Mouse (Mus musculus): ENCODE data around the gene Gm21119.
"Not testable (repeated sequence)": the region's sequence is repeated elsewhere in the genome, so short reads cannot be mapped to it uniquely, and the experiment has no call there.

The Gm21119 gene

GRCm38 (mm10) chr8:20614619-20615018 lies at the start of gene Gm21119:
Gm21119 (plus strand) TSS chr8:20614919.
- DNase-seq (ENCODE audit: low read depth, low spot score) = not testable (repeated sequence)

GRCm38 (mm10) chr8:20566753-20567152 lies 48.0 kb upstream of the Gm21119 start:
- DNase-seq (ENCODE audit: low read depth, low spot score) = not testable (repeated sequence)

GRCm38 (mm10) chr8:20581081-20581480 lies 33.6 kb upstream of the Gm21119 start:
- not testable (repeated sequence) for DNase-seq (ENCODE audit: low read depth, low spot score)

- not testable (repeated sequence) for DNase-seq (ENCODE audit: low read depth, low spot score)
These were observed 31.9 kb upstream of the Gm21119 start for GRCm38 (mm10) chr8:20582772-20583171.

GRCm38 (mm10) chr8:20588268-20589177 lies 26.2 kb upstream of the Gm21119 start:
- not testable (repeated sequence) for DNase-seq (ENCODE audit: low read depth, low spot score)

- not testable (repeated sequence) for DNase-seq (ENCODE audit: low read depth, low spot score)
These were observed 25.6 kb upstream of the Gm21119 start for GRCm38 (mm10) chr8:20589178-20589539.

GRCm38 (mm10) chr8:20590117-20590997 lies 24.4 kb upstream of the Gm21119 start:
- DNase-seq (ENCODE audit: low read depth, low spot score) = not testable (repeated sequence)

- not testable (repeated sequence) for DNase-seq (ENCODE audit: low read depth, low spot score)
These were observed 23.7 kb upstream of the Gm21119 start for GRCm38 (mm10) chr8:20591002-20591401.

GRCm38 (mm10) chr8:20592732-20593272 lies 21.9 kb upstream of the Gm21119 start:
- DNase-seq (ENCODE audit: low read depth, low spot score) = not testable (repeated sequence)

GRCm38 (mm10) chr8:20593841-20594240 lies 20.9 kb upstream of the Gm21119 start:
- not testable (repeated sequence) for DNase-seq (ENCODE audit: low read depth, low spot score)

- DNase-seq (ENCODE audit: low read depth, low spot score) = not testable (repeated sequence)
These were observed 18.5 kb upstream of the Gm21119 start for GRCm38 (mm10) chr8:20596081-20596841.

- not testable (repeated sequence) for DNase-seq (ENCODE audit: low read depth, low spot score)
These were observed 17.6 kb upstream of the Gm21119 start for GRCm38 (mm10) chr8:20596842-20597708.

- DNase-seq (ENCODE audit: low read depth, low spot score) = not testable (repeated sequence)
These were observed 16.2 kb upstream of the Gm21119 start for GRCm38 (mm10) chr8:20598300-20599170.

- not testable (repeated sequence) for DNase-seq (ENCODE audit: low read depth, low spot score)
These were observed 15.4 kb upstream of the Gm21119 start for GRCm38 (mm10) chr8:20599350-20599749.

- not testable (repeated sequence) for DNase-seq (ENCODE audit: low read depth, low spot score)
These were observed 3.9 kb upstream of the Gm21119 start for GRCm38 (mm10) chr8:20610856-20611255.

- DNase-seq (ENCODE audit: low read depth, low spot score) = not testable (repeated sequence)
These were observed 2.0 kb upstream of the Gm21119 start for GRCm38 (mm10) chr8:20612721-20613120.

GRCm38 (mm10) chr8:20630766-20631165 lies 16.0 kb downstream of the Gm21119 start:
- not testable (repeated sequence) for DNase-seq (ENCODE audit: low read depth, low spot score)

GRCm38 (mm10) chr8:20637931-20638330 lies 23.2 kb downstream of the Gm21119 start:
- not testable (repeated sequence) for DNase-seq (ENCODE audit: low read depth, low spot score)

GRCm38 (mm10) chr8:20643536-20643935 lies 28.8 kb downstream of the Gm21119 start:
- DNase-seq (ENCODE audit: low read depth, low spot score) = not testable (repeated sequence)

Data from brain, embryonic 18.5 days (tissue).